Mouse (Mus musculus) stomach, postnatal 0 days (tissue): ENCODE data around the gene C1qtnf5.

Experiments
- CTCF ChIP-seq: IDR thresholded peaks from 2 replicates; pipeline ENCODE4 v1.5.1; 2016; ENCODE audit warnings: antibody characterized with exemption, low read depth, mild to moderate bottlenecking, moderate library complexity
- EP300 ChIP-seq: optimal IDR thresholded peaks from 2 replicates; pipeline ENCODE3; 2016; ENCODE audit warnings: antibody characterized with exemption

DNA sequence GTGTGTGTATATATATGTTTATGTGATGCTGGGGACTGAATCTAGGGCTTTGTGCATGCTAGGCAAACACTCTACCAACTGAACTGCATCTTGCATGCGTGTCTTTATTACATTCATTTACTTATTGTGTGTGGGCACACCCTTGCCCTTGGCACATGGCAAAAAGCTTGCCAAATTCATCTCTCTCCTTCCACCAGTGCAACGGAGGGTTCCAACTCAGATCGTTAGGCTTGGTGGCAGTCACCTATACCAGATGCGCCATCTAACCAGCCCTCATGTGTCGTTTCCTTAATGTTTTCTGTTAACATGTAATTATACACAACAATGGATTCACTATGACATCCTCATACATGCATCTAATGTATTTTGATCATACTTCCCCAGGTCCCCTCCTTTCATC is 24.8 kb upstream of the C1qtnf5 start:
- TF ChIP-seq CTCF: no peak
- no peak for TF ChIP-seq EP300
